Mouse (Mus musculus) heart, postnatal 14 days (tissue): ENCODE measurements at regions not wholly inside any gene's neighbourhood (a gene's known extent, or its start where the extent isn't known, plus 50 kb on each side); places are given as distances from the start of the nearest gene placed in this dataset.
"Not testable (repeated sequence)": the region's sequence is repeated elsewhere in the genome, so short reads cannot be mapped to it uniquely, and the experiment has no call there.

ENCODE experiments used
- DNase-seq, 2 experiments: peaks; one replicate each; pipeline ENCODE4 v3.0.0; 2021 to 2022
- intact Hi-C: fragments of 180-260 bp; cut with DNase I; formaldehyde crosslinking; loops from one replicate; pipeline ENCODE4 v1.15.1; 2025

GRCm38 (mm10) chr11:12589757-12590373 lies 125.1 kb upstream of the Cobl start:
- intact Hi-C loops: no loop called here
- DNase-seq: no peak

- DNase-seq, intact Hi-C loops: not testable (repeated sequence)
Measured at GRCm38 (mm10) chr11:12584851-12585680, 120.3 kb upstream of the Cobl start.

- peak in 1 of 2 experiments; percentile 13 for DNase-seq
Measured at GRCm38 (mm10) chr11:12578999-12579576, 114.3 kb upstream of the Cobl start.

GRCm38 (mm10) chr11:12559663-12560062 lies 94.9 kb upstream of the Cobl start:
- DNase-seq: no peak
- intact Hi-C loops: loop anchor here (5.0 kb wide), 1 partner anchor 187 kb away; no protein-coding TSS in a partner anchor

More at GRCm38 (mm10) chr11:12578999-12579576, 114.3 kb upstream of the Cobl start:
- intact Hi-C loops: no loop called here

- DNase-seq: peak in 1 of 2 experiments; percentile 40
- intact Hi-C loops: loop anchor here (5.0 kb wide), 1 partner anchor 187 kb away; no protein-coding TSS in a partner anchor
Measured at GRCm38 (mm10) chr11:12558995-12559633, 94.4 kb upstream of the Cobl start.

GRCm38 (mm10) chr11:12558176-12558575 lies 93.4 kb upstream of the Cobl start:
- no peak for DNase-seq
- intact Hi-C loops: loop anchor here (5.0 kb wide), 1 partner anchor 186 kb away; no protein-coding TSS in a partner anchor

- DNase-seq: no peak
- intact Hi-C loops: no loop called here
Measured at GRCm38 (mm10) chr11:12545771-12546170, 81.0 kb upstream of the Cobl start.

- intact Hi-C loops: no loop called here
- DNase-seq: no peak
Measured at GRCm38 (mm10) chr11:12543042-12543441, 78.3 kb upstream of the Cobl start.

GRCm38 (mm10) chr11:12540333-12540870 lies 75.6 kb upstream of the Cobl start:
- no peak for DNase-seq
- intact Hi-C loops: no loop called here

- intact Hi-C loops: no loop called here
- no peak for DNase-seq
Measured at GRCm38 (mm10) chr11:12535063-12535462, 70.3 kb upstream of the Cobl start.

- intact Hi-C loops: loop anchor here (2.0 to 5.0 kb wide), 2 partner anchors 159 to 220 kb away; no protein-coding TSS in a partner anchor
- peak; percentile 5 to 15 for DNase-seq
Measured at GRCm38 (mm10) chr11:12532288-12532687, 67.5 kb upstream of the Cobl start.

GRCm38 (mm10) chr11:12522063-12522462 lies 57.3 kb upstream of the Cobl start:
- DNase-seq, intact Hi-C loops: not testable (repeated sequence)

- intact Hi-C loops: no loop called here
- DNase-seq: no peak
Measured at GRCm38 (mm10) chr11:12521286-12521685, 56.5 kb upstream of the Cobl start.

GRCm38 (mm10) chr11:12516374-12516773 lies 51.6 kb upstream of the Cobl start:
- intact Hi-C loops: no loop called here
- no peak for DNase-seq
